Mouse (Mus musculus): ENCODE results near the gene Rab6b. TPM values are rescaled to one million over a fixed set of nuclear protein-coding genes. Genes with fewer than 3 reads are reported as not detected.
A peak's percentile ranks its signal among the peaks of the same experiment; 100 is the strongest.

Rab6b gene
- total RNA-seq, 2 experiments from 2014 or later, result 0.42 to 0.61 TPM

GRCm38 (mm10) chr9:103181886-103182285 is 70.3 kb downstream of the Rab6b start:
- ATAC-seq (replicated peaks; ENCODE audit: low FRiP score, poor library complexity, severe bottlenecking), result no peak

DNA sequence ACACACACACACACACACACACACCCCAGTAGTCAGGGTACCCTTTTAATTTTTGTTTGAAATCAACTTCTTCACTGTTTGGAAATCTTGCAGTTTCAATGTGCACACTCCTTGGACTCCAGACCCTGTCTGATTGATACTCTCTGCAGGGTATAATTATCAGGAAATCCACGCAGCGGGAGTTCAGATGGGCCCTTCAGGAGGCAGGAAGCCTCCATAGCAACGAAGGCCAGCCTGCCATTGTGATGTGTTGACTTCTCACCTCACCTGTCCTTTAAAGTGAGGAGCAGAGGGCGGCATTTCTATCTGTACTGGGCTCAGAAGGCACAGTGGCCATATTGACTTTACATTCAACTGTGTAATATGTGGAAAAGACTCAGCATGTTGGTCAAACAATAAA is 73.3 kb downstream of the Rab6b start:
- ATAC-seq (replicated peaks; ENCODE audit: low FRiP score, poor library complexity, severe bottlenecking), result no peak

GRCm38 (mm10) chr9:103185946-103186345 is 74.4 kb downstream of the Rab6b start:
- ATAC-seq (replicated peaks; ENCODE audit: low FRiP score, poor library complexity, severe bottlenecking), result no peak

GRCm38 (mm10) chr9:103186747-103187146 is 75.2 kb downstream of the Rab6b start:
- no peak for ATAC-seq (replicated peaks; ENCODE audit: low FRiP score, poor library complexity, severe bottlenecking)

- no peak for ATAC-seq (replicated peaks; ENCODE audit: low FRiP score, poor library complexity, severe bottlenecking)
These were observed 76.8 kb downstream of the Rab6b start for GRCm38 (mm10) chr9:103188416-103188815.

DNA sequence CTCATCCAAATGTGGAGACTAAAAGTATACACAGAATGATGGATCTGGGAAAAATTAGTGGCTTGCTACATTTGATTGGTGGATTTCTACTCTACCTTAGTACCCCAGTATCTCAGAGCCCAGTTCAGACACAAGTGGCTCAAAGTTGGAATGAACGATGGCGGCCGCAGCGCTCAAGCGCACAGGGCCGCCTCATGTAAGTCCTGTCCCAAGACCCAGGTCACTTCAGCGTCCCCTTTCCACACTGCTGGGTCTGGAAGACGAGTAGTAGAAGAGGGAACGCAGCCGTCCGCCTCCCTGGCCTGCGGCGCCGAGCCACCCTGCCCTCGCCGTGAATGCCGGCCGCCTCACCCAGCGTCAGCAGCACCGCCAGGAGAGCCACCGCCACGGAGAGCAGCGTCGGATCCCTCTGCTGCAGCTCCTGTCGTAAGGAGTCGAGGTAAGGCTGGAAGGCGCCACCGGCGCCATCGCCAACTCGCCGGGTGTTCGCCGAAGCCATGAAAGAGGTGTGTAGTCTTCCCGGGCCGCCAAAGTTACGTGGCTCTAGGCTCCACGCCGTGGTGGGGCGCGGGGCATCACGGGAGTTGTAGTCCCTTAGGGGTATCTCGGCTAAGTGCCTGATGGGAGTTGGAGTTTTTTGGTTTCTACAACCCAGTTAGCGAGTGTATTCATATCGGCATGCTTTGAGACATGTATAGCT is 90.1 kb downstream of the Rab6b start, which contains the start of gene Srprb:
TSS of gene Srprb (minus strand) at position 577 of the 700 bp plus-strand sequence.
- peak; percentile 99 for ATAC-seq (replicated peaks; ENCODE audit: low FRiP score, poor library complexity, severe bottlenecking)

DNA sequence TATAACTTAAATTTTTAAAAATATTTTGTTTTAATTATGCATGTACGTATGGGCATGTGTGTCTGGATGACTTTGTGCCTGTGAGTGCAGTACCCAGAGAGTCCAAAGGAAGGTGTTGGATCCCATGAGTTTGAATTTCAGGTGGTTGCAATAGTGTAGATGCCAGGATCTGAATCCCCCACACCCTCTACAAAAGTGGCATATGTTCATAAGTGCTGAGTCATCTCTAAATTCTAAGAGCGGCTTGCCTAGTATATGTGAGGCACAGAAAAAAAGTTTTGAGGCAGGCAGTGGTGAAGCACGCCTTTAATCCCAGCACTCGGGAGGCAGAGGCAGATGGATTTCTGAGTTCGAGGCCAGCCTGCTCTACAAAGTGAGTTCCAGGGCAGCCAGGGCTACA is 94.2 kb downstream of the Rab6b start:
- ATAC-seq (replicated peaks; ENCODE audit: low FRiP score, poor library complexity, severe bottlenecking), result no peak

DNA sequence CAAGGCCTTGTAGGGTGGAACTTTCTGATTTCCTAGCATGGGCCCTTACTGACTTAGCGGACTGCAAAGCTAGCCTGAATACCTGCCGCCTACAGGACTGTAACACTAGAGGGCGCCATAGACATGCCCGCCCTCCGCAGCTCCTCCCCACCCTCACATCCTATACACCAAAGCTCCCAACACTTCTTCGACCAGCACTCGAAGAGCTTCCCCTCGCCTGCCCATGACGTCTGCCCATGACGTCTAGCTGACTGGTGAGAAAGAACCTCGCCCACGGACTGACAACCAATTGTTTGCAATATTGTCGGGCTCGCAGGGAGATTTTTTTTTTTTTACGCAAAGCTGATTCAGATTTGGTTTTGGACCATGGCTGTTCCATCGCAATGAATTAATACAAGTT is 96.3 kb downstream of the Rab6b start:
- ATAC-seq (replicated peaks; ENCODE audit: low FRiP score, poor library complexity, severe bottlenecking), result peak; percentile 97

DNA sequence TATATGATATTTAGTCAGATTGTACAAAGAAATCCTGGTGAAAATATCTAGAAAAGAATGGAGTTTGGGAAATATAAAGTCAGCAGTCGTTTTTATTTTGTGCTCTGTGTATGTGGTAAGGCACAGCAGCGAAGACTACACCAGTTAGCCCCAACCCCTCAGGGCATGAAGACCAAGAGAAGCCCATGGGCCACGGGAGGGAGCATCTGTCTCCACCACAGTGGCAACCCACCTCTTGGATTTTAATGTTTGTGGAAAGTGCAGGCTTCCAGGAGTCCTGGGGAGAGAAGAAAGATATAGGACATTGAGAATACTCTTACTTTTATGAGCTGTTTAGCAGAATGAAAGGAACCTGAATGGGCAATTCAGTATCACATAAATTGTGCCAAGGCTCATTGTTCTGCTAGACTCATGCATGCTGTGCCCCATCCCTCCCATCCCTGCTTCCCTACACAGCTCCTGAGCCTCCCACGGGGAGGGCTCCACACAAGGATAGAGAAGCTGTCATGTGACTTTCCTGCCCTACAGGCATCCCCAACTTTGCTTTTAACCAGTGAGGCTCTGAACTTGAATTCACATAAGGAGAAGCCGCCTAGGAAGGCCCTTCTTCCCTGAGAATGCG is 97.3 kb downstream of the Rab6b start:
- no peak for ATAC-seq (replicated peaks; ENCODE audit: low FRiP score, poor library complexity, severe bottlenecking)

GRCm38 (mm10) chr9:103212654-103213420 is 101.2 kb downstream of the Rab6b start:
- no peak for ATAC-seq (replicated peaks; ENCODE audit: low FRiP score, poor library complexity, severe bottlenecking)

DNA sequence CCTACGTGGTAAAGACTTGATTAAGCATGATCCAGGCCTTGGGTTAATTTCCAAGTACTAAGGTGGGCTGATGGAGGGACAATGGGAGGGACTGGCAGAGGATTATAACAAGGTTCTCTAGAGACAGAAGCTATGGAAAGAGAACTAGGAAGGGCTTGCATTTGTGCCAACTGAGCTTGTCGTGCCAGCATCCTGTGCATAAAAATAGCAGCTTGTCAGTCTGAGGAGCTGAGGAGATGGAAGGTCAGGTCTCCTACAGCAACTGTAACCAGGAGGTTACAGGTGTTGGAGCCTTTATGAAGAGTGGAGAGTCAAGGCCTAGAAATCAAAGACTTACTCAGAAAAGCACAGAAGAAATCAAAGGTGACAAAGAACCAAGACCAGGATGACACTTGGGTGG is 102.0 kb downstream of the Rab6b start:
- ATAC-seq (replicated peaks; ENCODE audit: low FRiP score, poor library complexity, severe bottlenecking), result no peak

DNA sequence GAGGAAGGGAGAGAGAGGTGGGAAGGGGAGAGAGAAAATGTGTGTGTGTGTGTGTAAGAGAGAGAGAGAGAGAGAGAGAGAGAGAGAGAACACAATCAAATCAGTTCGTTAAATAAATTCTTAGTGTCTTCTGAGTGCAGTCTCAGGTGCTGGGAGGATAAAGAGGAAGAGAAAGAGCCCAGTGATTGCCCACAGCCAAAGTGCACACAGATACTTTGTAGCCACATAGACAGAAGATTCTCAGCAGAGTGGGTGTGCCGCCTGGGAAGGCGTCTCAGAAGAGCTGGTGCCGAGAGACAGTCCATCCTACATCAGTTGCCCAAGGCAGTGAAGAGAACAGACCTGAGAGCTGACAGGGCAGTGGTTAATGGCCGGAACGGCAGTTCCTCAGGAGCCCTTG is 102.7 kb downstream of the Rab6b start:
- ATAC-seq (replicated peaks; ENCODE audit: low FRiP score, poor library complexity, severe bottlenecking), result no peak

- ATAC-seq (replicated peaks; ENCODE audit: low FRiP score, poor library complexity, severe bottlenecking), result no peak
These were observed 113.1 kb downstream of the Rab6b start for GRCm38 (mm10) chr9:103224721-103225120.

- ATAC-seq (replicated peaks; ENCODE audit: low FRiP score, poor library complexity, severe bottlenecking), result peak; percentile 65; the same call in 1 of the 2 replicates
These were observed 113.9 kb downstream of the Rab6b start for GRCm38 (mm10) chr9:103225464-103225863.

GRCm38 (mm10) chr9:103226806-103227205 is 115.2 kb downstream of the Rab6b start:
- ATAC-seq (replicated peaks; ENCODE audit: low FRiP score, poor library complexity, severe bottlenecking), result no peak

GRCm38 (mm10) chr9:103227760-103228159 is 116.2 kb downstream of the Rab6b start:
- no peak for ATAC-seq (replicated peaks; ENCODE audit: low FRiP score, poor library complexity, severe bottlenecking)

DNA sequence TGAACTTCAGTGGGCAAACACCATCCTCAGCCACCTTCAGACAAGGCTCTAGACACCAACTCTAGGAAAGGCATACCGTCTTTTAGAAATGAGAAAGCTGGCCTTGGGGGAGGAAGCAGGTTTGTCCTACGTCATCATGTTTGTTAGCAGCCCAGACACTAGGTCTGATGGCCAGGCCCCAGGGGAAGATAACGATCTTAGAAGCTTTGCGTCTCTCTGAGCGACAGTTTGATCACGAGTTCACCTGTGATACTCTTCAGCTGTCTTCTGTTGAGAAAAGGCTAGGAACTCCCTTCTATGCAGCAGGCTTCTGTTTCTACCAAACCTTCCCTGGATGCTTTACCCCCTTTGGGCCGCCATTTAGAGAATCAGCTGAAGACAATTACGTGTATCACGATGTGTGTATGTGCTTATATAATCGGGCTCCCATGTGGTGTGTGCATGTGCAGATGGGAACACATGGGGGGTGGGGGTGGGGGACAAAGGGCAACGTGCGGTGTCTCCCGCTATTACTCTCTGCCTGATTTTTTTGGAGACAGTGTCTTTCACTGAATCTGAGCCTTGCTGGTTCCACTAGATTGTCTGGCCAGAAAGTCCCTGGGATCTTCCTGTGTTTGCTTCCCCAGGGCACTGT is 116.9 kb downstream of the Rab6b start:
- ATAC-seq (replicated peaks; ENCODE audit: low FRiP score, poor library complexity, severe bottlenecking), result no peak

- no peak for ATAC-seq (replicated peaks; ENCODE audit: low FRiP score, poor library complexity, severe bottlenecking)
These were observed 117.7 kb downstream of the Rab6b start for GRCm38 (mm10) chr9:103229037-103229867.

GRCm38 (mm10) chr9:103230151-103230951 is 118.8 kb downstream of the Rab6b start, which contains the start of the genes Gm20425 and Trf:
TSS of gene Gm20425 (minus strand) at chr9:103230307.
TSS of gene Trf (minus strand) at chr9:103230444.
- ATAC-seq (replicated peaks; ENCODE audit: low FRiP score, poor library complexity, severe bottlenecking), result no peak

Data from erythroid progenitor cell, adult 5-6 weeks (primary cell).